Mouse (Mus musculus) heart, postnatal 0 days (tissue): ENCODE results near the gene Kidins220. TPM values are rescaled to one million over a fixed set of nuclear protein-coding genes. Genes with fewer than 3 reads are reported as not detected.

Experiments
- ATAC-seq: fragments of 200-750 bp; cut with Nextera tagmentation; 2 replicates; pipeline ENCODE4 v1.8.0; 2017; ENCODE audit warnings: low read depth, moderate number of reproducible peaks, moderate library complexity; ENCODE audit not compliant: insufficient read depth
- DNase-seq: peaks from one replicate; pipeline ENCODE4 v3.0.0-alpha.2; 2016; ENCODE audit warnings: low spot score
- H3K27ac ChIP-seq: fragments of 300-500 bp; sonication (generic); 2 replicates; pipeline ENCODE4 v1.5.1; 2014; ENCODE audit warnings: low read depth, mild to moderate bottlenecking
- H3K27me3 ChIP-seq: fragments of 300-500 bp; sonication (generic); 2 replicates; pipeline ENCODE4 v1.6.1; 2014; ENCODE audit warnings: low read length, mixed read lengths; ENCODE audit not compliant: control insufficient read depth, insufficient read depth
- H3K36me3 ChIP-seq: fragments of 300-500 bp; sonication (generic); replicated peaks from 2 replicates; pipeline ENCODE4 v1.6.1; 2014; ENCODE audit warnings: low read length, mixed read lengths; ENCODE audit not compliant: control insufficient read depth, insufficient read depth
- H3K4me1 ChIP-seq: fragments of 300-500 bp; sonication (generic); 2 replicates; pipeline ENCODE4 v1.6.1; 2014; ENCODE audit warnings: antibody characterized with exemption; ENCODE audit not compliant: control insufficient read depth, insufficient read depth
- H3K4me2 ChIP-seq: fragments of 300-500 bp; sonication (generic); 2 replicates; pipeline ENCODE4 v1.6.1; 2014; ENCODE audit warnings: low read depth, mild to moderate bottlenecking, low read length, moderate library complexity
- H3K4me3 ChIP-seq: fragments of 300-500 bp; sonication (generic); 2 replicates; pipeline ENCODE4 v1.5.1; 2014; ENCODE audit warnings: low read depth, low read length
- H3K9ac ChIP-seq: fragments of 300-500 bp; sonication (generic); replicated peaks from 2 replicates; pipeline ENCODE4 v1.6.1; 2014; ENCODE audit warnings: low read depth, low read length, mixed read lengths
- H3K9me3 ChIP-seq: fragments of 300-500 bp; sonication (generic); replicated peaks from 2 replicates; pipeline ENCODE4 v1.6.1; 2016; ENCODE audit warnings: low read length; ENCODE audit not compliant: control insufficient read depth
- CTCF ChIP-seq: IDR thresholded peaks from 2 replicates; pipeline ENCODE4 v1.5.1; 2016; ENCODE audit warnings: antibody characterized with exemption, control low read depth, low read depth
- EP300 ChIP-seq: IDR thresholded peaks from 2 replicates; pipeline ENCODE4 v1.6.1; 2016; ENCODE audit warnings: antibody characterized with exemption, low read depth
- WGBS: fragments of 180-500 bp; shearing (Covaris S2); extraction: QIAGEN DNeasy Blood & Tissue Kit; methylation state at CpG from one replicate; pipeline ENCODE4 v1.1.7; 2014; 5-methylcytosine and 5-hydroxymethylcytosine counted together
- polyA plus RNA-seq: library from polyadenylated mRNA; unstranded; fragments of >200 nt; fragmentation: Nextera tagmentation; extraction: Ambion mirVana; gene quantifications from 2 replicates; pipeline ENCODE4 v1.2.1, GENCODE M21; 2015
- total RNA-seq: library from RNA; depleted of rRNA; stranded (reverse); fragments of >200 nt; gene quantifications from 2 replicates; pipeline ENCODE4 v1.2.3, GENCODE M21; 2014; ENCODE audit warnings: low replicate concordance

Gene Kidins220
- total and polyA plus RNA-seq, 2 experiments from 2014 or later = 24.6 to 64.3 TPM

DNA sequence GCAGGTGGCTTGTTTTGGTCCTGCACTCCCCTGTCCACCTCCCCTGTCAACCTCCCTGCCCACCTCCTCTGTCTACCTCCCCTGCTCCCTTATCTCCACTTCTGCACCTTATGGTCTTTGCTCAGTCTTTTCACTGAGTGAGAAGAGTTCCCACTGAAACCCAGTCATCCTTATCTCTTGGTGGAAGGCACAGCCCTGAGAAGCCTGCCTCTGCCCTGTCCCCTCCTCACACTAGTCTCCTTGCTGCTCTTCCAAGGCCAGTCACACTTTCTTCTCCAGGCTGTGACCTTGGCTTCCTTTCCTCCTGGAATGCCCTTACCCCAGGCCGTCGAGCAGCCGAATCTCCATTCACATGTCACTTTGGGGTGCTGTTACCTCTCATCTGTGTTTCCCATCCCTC is 44.0 kb upstream of the Kidins220 start:
- Histone ChIP-seq H3K9me3 (no peaks in the 10 kb centered on the region), H3K27ac (no peak overlapping the region), H3K4me1 (peaks cover 17% of the 10 kb centered on the region; the same call in 1 of the 2 replicates), H3K4me3 (no peak overlapping the region), H3K36me3 (no peaks in the 10 kb centered on the region), H3K9ac (no peak overlapping the region), H3K27me3 (no peaks in the 10 kb centered on the region), H3K4me2 (no peak overlapping the region)
- ATAC-seq = no peak
- 26% methylated on average over 3 of the region's 3 CpGs for WGBS
- no peak for DNase-seq
- no peak for TF ChIP-seq EP300
- TF ChIP-seq CTCF = no peak

- H3K9ac ChIP-seq = no peak overlapping the region
- no peak overlapping the region for H3K4me3 ChIP-seq
- H3K9me3 ChIP-seq = no peaks in the 10 kb centered on the region
- no peak overlapping the region for H3K27ac ChIP-seq
- H3K36me3 ChIP-seq = no peaks in the 10 kb centered on the region
- DNase-seq (no peak), ATAC-seq (no peak)
- 82% methylated on average over 6 of the region's 6 CpGs for WGBS
- H3K4me2 ChIP-seq = no peak overlapping the region
- TF ChIP-seq EP300 (no peak), CTCF (no peak)
- H3K27me3 ChIP-seq = no peaks in the 10 kb centered on the region
- H3K4me1 ChIP-seq = peaks cover 17% of the 10 kb centered on the region; the same call in 1 of the 2 replicates
Observed at GRCm38 (mm10) chr12:24932120-24932519, 42.6 kb upstream of the Kidins220 start.

- Histone ChIP-seq H3K4me2 (no peak overlapping the region), H3K4me3 (no peak overlapping the region), H3K27ac (no peak overlapping the region), H3K4me1 (peaks cover 17% of the 10 kb centered on the region; the same call in 1 of the 2 replicates), H3K27me3 (no peaks in the 10 kb centered on the region), H3K9me3 (no peaks in the 10 kb centered on the region), H3K9ac (no peak overlapping the region), H3K36me3 (no peaks in the 10 kb centered on the region)
- TF ChIP-seq EP300 = no peak
- TF ChIP-seq CTCF = no peak
- 89% methylated on average over 1 of the region's 1 CpGs for WGBS
- DNase-seq = no peak
- no peak for ATAC-seq
Observed at GRCm38 (mm10) chr12:24933206-24933775, 41.4 kb upstream of the Kidins220 start.

- H3K9ac ChIP-seq = no peak overlapping the region
- no peak overlapping the region for H3K4me2 ChIP-seq
- no peak for DNase-seq
- no peaks in the 10 kb centered on the region for H3K9me3 ChIP-seq
- ATAC-seq = no peak
- no peak overlapping the region for H3K4me3 ChIP-seq
- H3K4me1 ChIP-seq = peaks cover 11% of the 10 kb centered on the region; the same call in 1 of the 2 replicates
- TF ChIP-seq EP300 = no peak
- TF ChIP-seq CTCF = no peak
- no peaks in the 10 kb centered on the region for H3K36me3 ChIP-seq
- H3K27me3 ChIP-seq = no peaks in the 10 kb centered on the region
- 73% methylated on average over 3 of the region's 3 CpGs for WGBS
- H3K27ac ChIP-seq = no peak overlapping the region
Observed at GRCm38 (mm10) chr12:24933996-24934395, 40.7 kb upstream of the Kidins220 start.

GRCm38 (mm10) chr12:24936281-24936680 is 38.4 kb upstream of the Kidins220 start:
- Histone ChIP-seq H3K9me3 (no peaks in the 10 kb centered on the region), H3K27ac (no peak overlapping the region), H3K36me3 (peaks cover 8% of the 10 kb centered on the region; the same call in 1 of the 2 replicates), H3K9ac (no peak overlapping the region), H3K4me3 (no peak overlapping the region), H3K4me2 (no peak overlapping the region), H3K4me1 (peaks cover 10% of the 10 kb centered on the region; the same call in 1 of the 2 replicates), H3K27me3 (no peaks in the 10 kb centered on the region)
- 6% methylated on average over 1 of the region's 1 CpGs for WGBS
- DNase-seq = no peak
- ATAC-seq = no peak
- no peak for TF ChIP-seq EP300
- no peak for TF ChIP-seq CTCF

DNA sequence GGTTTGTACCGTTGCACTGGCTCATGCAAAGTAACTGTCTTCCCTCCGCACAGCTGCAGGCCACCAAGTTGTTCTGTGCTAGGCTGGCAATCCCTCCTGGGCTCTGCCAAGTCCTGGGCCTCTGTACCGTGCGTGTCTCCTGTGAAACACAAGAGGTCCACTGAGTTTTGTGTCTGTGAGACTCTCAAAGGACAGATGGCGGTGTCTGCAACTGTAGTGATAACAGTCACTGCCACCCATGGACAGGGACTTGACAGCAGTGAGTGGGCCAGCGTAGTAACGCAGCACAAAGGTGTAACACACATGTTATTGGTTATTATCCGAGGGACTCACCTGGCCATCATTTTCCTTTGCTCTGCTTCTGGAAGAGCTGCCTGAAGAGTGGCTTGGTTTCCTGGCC is 35.4 kb upstream of the Kidins220 start:
- no peak overlapping the region for H3K27ac ChIP-seq
- no peak for TF ChIP-seq CTCF
- no peak for TF ChIP-seq EP300
- WGBS = 83% methylated on average over 8 of the region's 8 CpGs

More for the DNA sequence above, 35.4 kb upstream of the Kidins220 start:
- Histone ChIP-seq H3K9ac (no peak overlapping the region), H3K4me3 (no peak overlapping the region), H3K4me2 (no peak overlapping the region), H3K9me3 (no peaks in the 10 kb centered on the region), H3K27me3 (no peaks in the 10 kb centered on the region), H3K36me3 (peaks cover 12% of the 10 kb centered on the region; the same call in 1 of the 2 replicates), H3K4me1 (no peaks in the 10 kb centered on the region)
- DNase-seq (no peak), ATAC-seq (no peak)
